Mouse (Mus musculus) bone marrow macrophage, adult 2 months (primary cell): ENCODE measurements around the gene Zfp326. TPM values are rescaled to one million over a fixed set of nuclear protein-coding genes. Genes with fewer than 3 reads are reported as not detected.

Experiments used
- H3K27ac ChIP-seq: 2 replicates; pipeline ENCODE4 v1.5.1; 2012; ENCODE audit warnings: low read depth, low read length; ENCODE audit not compliant: insufficient read depth
- H3K4me1 ChIP-seq: 2 replicates; pipeline ENCODE4 v1.6.1; 2012; ENCODE audit warnings: low read length; ENCODE audit not compliant: control insufficient read depth, insufficient read depth
- H3K4me3 ChIP-seq: 2 replicates; pipeline ENCODE4 v1.5.1; 2012; ENCODE audit warnings: mild to moderate bottlenecking, low read length, moderate library complexity; ENCODE audit not compliant: insufficient read depth
- CTCF ChIP-seq: IDR thresholded peaks from 2 replicates; pipeline ENCODE4 v1.5.1; 2012; ENCODE audit warnings: low read depth, mild to moderate bottlenecking, low read length, moderate library complexity
- POLR2A ChIP-seq: IDR thresholded peaks from 2 replicates; pipeline ENCODE4 v1.6.1; 2012; ENCODE audit warnings: mild to moderate bottlenecking, low read depth, low read length, borderline replicate concordance
- polyA plus RNA-seq: library from polyadenylated mRNA; stranded (reverse); fragments of >200 nt; gene quantifications from 2 replicates; pipeline ENCODE4 v1.2.4, GENCODE M21; 2012; ENCODE audit not compliant: missing spikeins, insufficient read depth, insufficient read length

The Zfp326 gene
- polyA plus RNA-seq, 1 experiment: 20.4 TPM

DNA sequence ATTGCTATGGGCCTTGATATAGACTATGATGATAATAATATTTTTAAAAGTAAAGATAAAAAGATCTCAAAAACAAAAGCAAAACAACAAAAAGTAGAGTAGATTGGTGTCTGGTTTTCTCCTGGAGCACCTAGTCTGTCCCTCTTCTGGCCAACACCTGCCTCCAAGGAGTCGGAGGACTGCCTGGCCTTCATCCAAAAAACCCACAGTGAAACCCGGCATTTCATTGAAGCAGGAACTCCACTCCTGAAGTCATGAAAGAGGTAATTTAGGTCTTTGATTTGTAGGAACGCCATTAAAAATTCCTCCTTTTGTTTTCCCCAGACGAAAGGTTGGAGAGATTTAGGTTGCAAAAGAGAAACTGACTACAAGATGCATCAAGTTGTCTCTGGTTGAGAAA, 8.9 kb upstream of the Zfp326 start:
- no peak for TF ChIP-seq POLR2A
- TF ChIP-seq CTCF: no peak
- no peak overlapping the region for H3K27ac ChIP-seq
- H3K4me1 ChIP-seq: peaks cover 2% of the 10 kb centered on the region; the same call in 1 of the 2 replicates
- no peak overlapping the region for H3K4me3 ChIP-seq

GRCm38 (mm10) chr5:105867841-105868447, 8.4 kb upstream of the Zfp326 start:
- H3K4me3 ChIP-seq: no peak overlapping the region
- H3K27ac ChIP-seq: no peak overlapping the region
- TF ChIP-seq CTCF: no peak
- no peak for TF ChIP-seq POLR2A
- peaks cover 4% of the 10 kb centered on the region; the same call in 1 of the 2 replicates for H3K4me1 ChIP-seq

DNA sequence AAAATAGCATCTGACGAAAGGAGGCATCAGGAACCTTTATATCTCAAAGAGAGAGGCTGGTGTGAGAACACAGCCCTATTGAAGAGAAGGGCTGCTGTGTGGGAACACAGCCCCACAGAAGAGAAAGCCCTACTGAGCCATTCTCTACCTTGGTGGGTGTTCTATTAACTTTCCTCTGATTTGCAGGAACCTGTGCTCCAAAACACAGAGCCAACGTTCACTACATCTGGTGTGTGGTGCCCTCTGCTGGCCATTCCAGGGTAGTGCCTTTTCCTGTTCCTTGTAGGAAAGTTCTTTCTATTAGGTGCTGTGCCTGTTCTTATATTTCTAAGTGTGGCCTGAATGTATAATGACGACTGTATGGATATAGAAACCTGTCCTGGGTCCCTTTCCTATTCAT, 7.8 kb upstream of the Zfp326 start:
- TF ChIP-seq CTCF (peak; percentile 81), POLR2A (no peak)
- H3K27ac ChIP-seq: no peak overlapping the region
- H3K4me1 ChIP-seq: peaks cover 7% of the 10 kb centered on the region; the same call in 1 of the 2 replicates
- H3K4me3 ChIP-seq: no peak overlapping the region

GRCm38 (mm10) chr5:105869739-105870138, 6.6 kb upstream of the Zfp326 start:
- no peak overlapping the region for H3K27ac ChIP-seq
- H3K4me1 ChIP-seq: peaks cover 7% of the 10 kb centered on the region; the same call in 1 of the 2 replicates
- no peak for TF ChIP-seq CTCF
- no peak for TF ChIP-seq POLR2A
- H3K4me3 ChIP-seq: no peak overlapping the region

DNA sequence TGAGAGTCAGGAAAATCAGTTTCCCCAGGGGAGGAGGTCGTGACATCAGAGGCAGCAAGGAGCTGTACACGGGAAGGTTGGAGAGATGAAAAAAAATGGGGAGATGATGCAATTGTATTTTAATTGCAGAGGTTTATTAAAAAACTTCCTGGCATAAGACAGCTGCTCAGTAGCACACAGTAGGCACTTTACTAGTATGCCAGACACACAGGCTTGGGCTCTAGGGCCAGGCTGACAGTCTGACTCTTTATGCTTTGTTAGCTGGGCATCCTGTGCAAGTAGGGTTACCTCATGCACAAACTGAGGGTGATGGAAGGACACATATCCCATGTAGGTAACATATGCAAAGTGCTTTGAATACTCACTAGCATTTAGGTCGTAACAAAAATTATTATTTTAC, 5.2 kb upstream of the Zfp326 start:
- TF ChIP-seq CTCF (no peak), POLR2A (no peak)
- Histone ChIP-seq H3K4me1 (peaks cover 15% of the 10 kb centered on the region), H3K4me3 (no peak overlapping the region), H3K27ac (no peak overlapping the region)

GRCm38 (mm10) chr5:105872176-105872575, 4.2 kb upstream of the Zfp326 start:
- TF ChIP-seq POLR2A: no peak
- TF ChIP-seq CTCF: no peak
- Histone ChIP-seq H3K4me1 (peaks cover 15% of the 10 kb centered on the region), H3K27ac (no peak overlapping the region)

GRCm38 (mm10) chr5:105872916-105873315, 3.4 kb upstream of the Zfp326 start:
- Histone ChIP-seq H3K4me1 (peaks cover 13% of the 10 kb centered on the region), H3K27ac (no peak overlapping the region), H3K4me3 (no peak overlapping the region)
- no peak for TF ChIP-seq CTCF
- TF ChIP-seq POLR2A: no peak

More at GRCm38 (mm10) chr5:105872176-105872575, 4.2 kb upstream of the Zfp326 start:
- H3K4me3 ChIP-seq: no peak overlapping the region

DNA sequence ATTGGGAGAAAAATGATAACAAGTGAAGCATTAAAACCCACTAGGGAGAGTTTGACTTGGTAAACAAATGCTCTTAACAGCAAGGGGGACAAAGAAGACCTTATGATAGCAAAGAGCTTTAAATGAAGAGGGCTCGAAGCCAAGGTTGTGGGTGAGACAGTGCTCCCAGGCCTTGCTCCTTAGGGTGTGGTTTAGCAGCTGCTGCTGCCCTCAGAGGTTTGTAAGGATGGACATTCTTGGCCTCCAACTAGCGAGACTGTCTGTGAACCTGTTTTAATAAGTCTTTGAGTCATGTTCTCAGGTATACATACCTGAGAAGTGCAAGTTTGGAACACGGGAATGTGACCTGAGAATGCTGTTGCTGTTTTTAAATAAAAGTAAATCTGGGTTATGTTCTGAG, 2.6 kb upstream of the Zfp326 start:
- Histone ChIP-seq H3K4me1 (peaks cover 15% of the 10 kb centered on the region), H3K4me3 (no peak overlapping the region), H3K27ac (no peak overlapping the region)
- TF ChIP-seq CTCF (no peak), POLR2A (no peak)

GRCm38 (mm10) chr5:105874476-105874875, 1.9 kb upstream of the Zfp326 start:
- Histone ChIP-seq H3K4me3 (no peak overlapping the region), H3K4me1 (peaks cover 16% of the 10 kb centered on the region), H3K27ac (no peak overlapping the region)
- TF ChIP-seq CTCF (no peak), POLR2A (no peak)

GRCm38 (mm10) chr5:105876925-105877774, 785 bp downstream of the Zfp326 start:
- H3K4me1 ChIP-seq: peaks cover 22% of the 10 kb centered on the region
- peak overlapping the region; percentile 38 for H3K27ac ChIP-seq
- TF ChIP-seq POLR2A: no peak
- TF ChIP-seq CTCF: no peak
- H3K4me3 ChIP-seq: peak overlapping the region; percentile 75
